Mouse (Mus musculus) heart, adult 9 months (tissue): ENCODE results near the gene Psme2b.
"Not testable (repeated sequence)": the region's sequence is repeated elsewhere in the genome, so short reads cannot be mapped to it uniquely, and the experiment has no call there.

Experiments used
- DNase-seq, 2 experiments: peaks; one replicate each; pipeline ENCODE4 v3.0.0; 2022; ENCODE audit warnings: low spot score in 2 of 2

Psme2b gene

GRCm38 (mm10) chr11:48946090-48946489 is at the start of gene Psme2b:
Psme2b (minus strand) TSS chr11:48946190.
- not testable (repeated sequence) for DNase-seq

GRCm38 (mm10) chr11:48994018-48994417 is 48.0 kb upstream of the Psme2b start, which contains the start of gene Tgtp1:
Tgtp1 (minus strand) TSS chr11:48994172.
- peak in 1 of 2 experiments; percentile 15 for DNase-seq

- not testable (repeated sequence) for DNase-seq
These were observed 47.3 kb upstream of the Psme2b start for GRCm38 (mm10) chr11:48993296-48993695.

- peak; percentile 29 to 57 for DNase-seq
These were observed 45.9 kb upstream of the Psme2b start, which contains the start of gene Gm12185 for GRCm38 (mm10) chr11:48991740-48992520. Gm12185 (minus strand) TSS chr11:48992226.

GRCm38 (mm10) chr11:48989981-48990380 is 44.0 kb upstream of the Psme2b start:
- DNase-seq = not testable (repeated sequence)

- DNase-seq = not testable (repeated sequence)
These were observed 42.2 kb upstream of the Psme2b start for GRCm38 (mm10) chr11:48988219-48988618.

GRCm38 (mm10) chr11:48982848-48983247 is 36.9 kb upstream of the Psme2b start:
- DNase-seq = not testable (repeated sequence)

GRCm38 (mm10) chr11:48980052-48980451 is 34.1 kb upstream of the Psme2b start:
- DNase-seq = not testable (repeated sequence)

GRCm38 (mm10) chr11:48979251-48979650 is 33.3 kb upstream of the Psme2b start, which contains the start of gene 9930111J21Rik1:
9930111J21Rik1 (minus strand) TSS chr11:48979398.
- DNase-seq = not testable (repeated sequence)

GRCm38 (mm10) chr11:48978240-48978939 is 32.4 kb upstream of the Psme2b start, which contains the start of gene Olfr56:
Olfr56 (plus strand) TSS chr11:48978889.
- DNase-seq = not testable (repeated sequence)

- not testable (repeated sequence) for DNase-seq
These were observed 28.7 kb upstream of the Psme2b start for GRCm38 (mm10) chr11:48974686-48975085.

- not testable (repeated sequence) for DNase-seq
These were observed 6.7 kb downstream of the Psme2b start for GRCm38 (mm10) chr11:48939286-48939685.

GRCm38 (mm10) chr11:48935291-48935690 is 10.7 kb downstream of the Psme2b start:
- not testable (repeated sequence) for DNase-seq

GRCm38 (mm10) chr11:48933923-48934322 is 12.1 kb downstream of the Psme2b start:
- DNase-seq = not testable (repeated sequence)

- DNase-seq = not testable (repeated sequence)
These were observed 12.6 kb downstream of the Psme2b start for GRCm38 (mm10) chr11:48933422-48933821.

- not testable (repeated sequence) for DNase-seq
These were observed 17.9 kb downstream of the Psme2b start for GRCm38 (mm10) chr11:48928068-48928467.

GRCm38 (mm10) chr11:48926437-48926836 is 19.6 kb downstream of the Psme2b start:
- DNase-seq = not testable (repeated sequence)

- not testable (repeated sequence) for DNase-seq
These were observed 22.2 kb downstream of the Psme2b start for GRCm38 (mm10) chr11:48923818-48924217.

- no peak for DNase-seq
These were observed 27.6 kb downstream of the Psme2b start for GRCm38 (mm10) chr11:48918380-48918779.

GRCm38 (mm10) chr11:48913611-48914010 is 32.4 kb downstream of the Psme2b start:
- DNase-seq = no peak

- no peak for DNase-seq
These were observed 37.5 kb downstream of the Psme2b start for GRCm38 (mm10) chr11:48908459-48908858.

- peak in 1 of 2 experiments; percentile 38 for DNase-seq
These were observed 44.0 kb downstream of the Psme2b start, which contains the start of gene Gm5431 for GRCm38 (mm10) chr11:48902021-48902420. Gm5431 (minus strand) TSS chr11:48902214.
